Mouse (Mus musculus): ENCODE results near the gene Fem1a. TPM values are rescaled to one million over a fixed set of nuclear protein-coding genes. Genes with fewer than 3 reads are reported as not detected.
A peak's percentile ranks its signal among the peaks of the same experiment; 100 is the strongest.

Fem1a gene
- polyA plus RNA-seq, 1 experiment: 43.1 TPM

- no peak overlapping the region for H3K4me3 ChIP-seq (ENCODE audit: control insufficient read depth, insufficient read depth, low read length)
- WGBS: 85% methylated on average over 3 of the region's 3 CpGs
- H3K27ac ChIP-seq (ENCODE audit: control insufficient read depth, insufficient read depth, low read length): no peak overlapping the region
- TF ChIP-seq CTCF (IDR thresholded peaks at IDR 0.05; ENCODE audit: borderline replicate concordance, control insufficient read depth, extremely low read depth, insufficient read depth, low read length, poor library complexity) (no peak), POLR2A (IDR thresholded peaks at IDR 0.05; ENCODE audit: control insufficient read depth, extremely low read depth, insufficient read depth, low read length, poor library complexity) (no peak)
- no peak for DNase-seq
- no peaks in the 10 kb centered on the region for H3K27me3 ChIP-seq (ENCODE audit: control insufficient read depth, insufficient read depth, low read length)
- H3K4me1 ChIP-seq (replicated peaks; ENCODE audit: control insufficient read depth, insufficient read depth, low read length): no peaks in the 10 kb centered on the region
- H3K36me3 ChIP-seq (ENCODE audit: control insufficient read depth, insufficient read depth, low read length): no peaks in the 10 kb centered on the region
Measured at GRCm38 (mm10) chr17:56226566-56226965, 30.0 kb upstream of the Fem1a start.

DNA sequence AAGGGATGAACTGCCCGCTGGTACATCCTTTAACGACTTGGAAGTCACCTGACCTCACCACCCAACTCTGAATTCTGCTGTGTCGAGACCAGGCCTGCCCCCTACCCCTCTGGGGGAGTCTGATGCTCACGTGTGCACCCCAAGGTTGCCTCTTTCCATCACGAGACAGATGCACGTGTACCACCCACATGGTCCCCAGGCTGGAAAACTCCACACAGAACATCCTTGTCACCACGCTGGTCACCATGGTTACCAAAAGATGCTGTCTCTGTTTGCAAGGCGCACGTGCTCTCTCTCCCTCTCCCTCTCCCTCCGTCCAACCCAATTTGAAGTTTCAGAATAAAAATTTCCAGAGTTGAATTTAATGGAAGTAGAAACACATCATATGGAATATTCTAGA, 26.7 kb upstream of the Fem1a start:
- Histone ChIP-seq H3K36me3 (ENCODE audit: control insufficient read depth, insufficient read depth, low read length) (no peaks in the 10 kb centered on the region), H3K27ac (ENCODE audit: control insufficient read depth, insufficient read depth, low read length) (no peak overlapping the region), H3K27me3 (ENCODE audit: control insufficient read depth, insufficient read depth, low read length) (no peaks in the 10 kb centered on the region), H3K4me1 (replicated peaks; ENCODE audit: control insufficient read depth, insufficient read depth, low read length) (no peaks in the 10 kb centered on the region), H3K4me3 (ENCODE audit: control insufficient read depth, insufficient read depth, low read length) (no peak overlapping the region)
- DNase-seq: no peak
- WGBS: 78% methylated on average over 10 of the region's 10 CpGs
- TF ChIP-seq POLR2A (IDR thresholded peaks at IDR 0.05; ENCODE audit: control insufficient read depth, extremely low read depth, insufficient read depth, low read length, poor library complexity) (no peak), CTCF (IDR thresholded peaks at IDR 0.05; ENCODE audit: borderline replicate concordance, control insufficient read depth, extremely low read depth, insufficient read depth, low read length, poor library complexity) (no peak)

DNA sequence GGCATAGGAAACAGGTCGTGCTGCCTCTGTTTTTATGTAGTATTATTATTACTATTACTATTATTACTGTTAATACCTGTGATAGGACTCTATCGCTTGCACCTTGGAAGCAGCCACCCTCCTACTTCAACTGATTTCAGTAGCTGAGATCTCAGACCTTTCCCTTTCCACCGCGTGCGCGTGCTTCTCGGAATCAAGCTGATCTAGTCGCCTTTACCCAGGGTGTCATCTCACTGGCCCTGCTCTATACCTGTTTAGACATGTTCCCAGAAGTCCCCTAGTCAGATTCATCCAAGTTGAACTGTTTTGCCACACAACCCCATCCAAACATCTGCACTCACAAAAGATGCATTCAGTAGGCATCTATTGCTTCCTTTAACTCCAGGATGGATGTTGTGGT, 23.2 kb upstream of the Fem1a start:
- no peak for TF ChIP-seq POLR2A (IDR thresholded peaks at IDR 0.05; ENCODE audit: control insufficient read depth, extremely low read depth, insufficient read depth, low read length, poor library complexity)
- DNase-seq: no peak
- H3K27ac ChIP-seq (ENCODE audit: control insufficient read depth, insufficient read depth, low read length): no peak overlapping the region
- no peak overlapping the region for H3K4me3 ChIP-seq (ENCODE audit: control insufficient read depth, insufficient read depth, low read length)
- H3K36me3 ChIP-seq (ENCODE audit: control insufficient read depth, insufficient read depth, low read length): no peaks in the 10 kb centered on the region
- H3K4me1 ChIP-seq (replicated peaks; ENCODE audit: control insufficient read depth, insufficient read depth, low read length): no peaks in the 10 kb centered on the region
- H3K27me3 ChIP-seq (ENCODE audit: control insufficient read depth, insufficient read depth, low read length): no peaks in the 10 kb centered on the region
- WGBS: 59% methylated on average over 8 of the region's 8 CpGs

- no peak overlapping the region for H3K27ac ChIP-seq (ENCODE audit: control insufficient read depth, insufficient read depth, low read length)
- no peak for DNase-seq
- WGBS: 4% methylated on average over 14 of the region's 14 CpGs
- H3K27me3 ChIP-seq (ENCODE audit: control insufficient read depth, insufficient read depth, low read length): no peaks in the 10 kb centered on the region
- H3K4me3 ChIP-seq (ENCODE audit: control insufficient read depth, insufficient read depth, low read length): no peak overlapping the region
- no peaks in the 10 kb centered on the region for H3K36me3 ChIP-seq (ENCODE audit: control insufficient read depth, insufficient read depth, low read length)
- TF ChIP-seq POLR2A (IDR thresholded peaks at IDR 0.05; ENCODE audit: control insufficient read depth, extremely low read depth, insufficient read depth, low read length, poor library complexity): no peak
- TF ChIP-seq CTCF (IDR thresholded peaks at IDR 0.05; ENCODE audit: borderline replicate concordance, control insufficient read depth, extremely low read depth, insufficient read depth, low read length, poor library complexity): no peak
- no peaks in the 10 kb centered on the region for H3K4me1 ChIP-seq (replicated peaks; ENCODE audit: control insufficient read depth, insufficient read depth, low read length)
Measured at GRCm38 (mm10) chr17:56233818-56234469, 22.7 kb upstream of the Fem1a start.

DNA sequence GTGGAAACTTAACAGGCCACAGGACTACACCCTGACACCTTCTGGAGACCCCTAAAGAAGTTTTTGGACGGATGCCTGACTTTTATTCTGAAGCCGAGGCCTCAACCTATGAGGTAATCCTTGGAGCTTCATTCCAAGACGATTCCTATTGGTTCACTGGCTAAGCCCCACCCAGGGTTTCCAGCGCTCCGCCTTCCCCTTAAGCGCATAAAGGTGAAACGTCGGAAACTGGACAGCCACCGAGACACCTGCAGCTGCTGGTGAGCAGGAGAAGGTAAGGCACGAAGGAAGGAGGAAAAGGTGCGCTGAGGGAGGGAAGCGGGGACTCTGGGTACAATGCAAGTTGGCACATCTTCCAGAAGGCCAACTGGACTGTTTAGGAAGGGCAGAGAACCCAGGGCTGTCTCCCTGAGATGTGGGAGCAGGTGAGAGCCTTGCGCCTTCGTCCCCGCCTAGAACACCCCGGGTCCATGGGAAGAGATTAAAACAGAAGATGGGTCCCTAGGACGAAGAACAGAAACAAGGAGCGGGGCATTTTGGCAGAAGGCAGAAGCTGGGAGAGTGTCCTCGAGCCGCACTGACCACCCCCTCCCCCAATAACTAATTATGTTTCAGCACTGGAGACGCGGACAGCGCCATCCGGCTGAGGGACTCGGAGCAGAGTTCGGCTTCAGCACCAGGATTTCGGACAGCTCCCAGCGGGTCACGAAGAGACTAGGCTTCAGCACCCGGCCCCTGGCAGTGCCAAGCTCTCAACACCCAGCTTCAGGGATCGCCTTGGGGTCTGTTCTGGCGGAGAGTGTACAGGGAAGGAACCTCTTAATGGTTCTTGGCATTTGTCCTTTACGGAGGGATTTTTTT, 14.8 kb upstream of the Fem1a start:
- 7% methylated on average over 33 of the region's 33 CpGs for WGBS
- H3K4me1 ChIP-seq (replicated peaks; ENCODE audit: control insufficient read depth, insufficient read depth, low read length): no peaks in the 10 kb centered on the region
- H3K4me3 ChIP-seq (ENCODE audit: control insufficient read depth, insufficient read depth, low read length): no peak overlapping the region
- no peaks in the 10 kb centered on the region for H3K27me3 ChIP-seq (ENCODE audit: control insufficient read depth, insufficient read depth, low read length)
- TF ChIP-seq POLR2A (IDR thresholded peaks at IDR 0.05; ENCODE audit: control insufficient read depth, extremely low read depth, insufficient read depth, low read length, poor library complexity) (no peak), CTCF (IDR thresholded peaks at IDR 0.05; ENCODE audit: borderline replicate concordance, control insufficient read depth, extremely low read depth, insufficient read depth, low read length, poor library complexity) (0 out of 2 replicates have a peak, but pooled peaks have one; percentile 8)
- peak; percentile 87 for DNase-seq
- H3K36me3 ChIP-seq (ENCODE audit: control insufficient read depth, insufficient read depth, low read length): no peaks in the 10 kb centered on the region
- H3K27ac ChIP-seq (ENCODE audit: control insufficient read depth, insufficient read depth, low read length): no peak overlapping the region

GRCm38 (mm10) chr17:56245608-56246007, 11.0 kb upstream of the Fem1a start:
- H3K4me3 ChIP-seq (ENCODE audit: control insufficient read depth, insufficient read depth, low read length): no peak overlapping the region
- WGBS: 82% methylated on average over 7 of the region's 7 CpGs
- H3K4me1 ChIP-seq (replicated peaks; ENCODE audit: control insufficient read depth, insufficient read depth, low read length): no peaks in the 10 kb centered on the region
- no peak for DNase-seq
- H3K27me3 ChIP-seq (ENCODE audit: control insufficient read depth, insufficient read depth, low read length): no peaks in the 10 kb centered on the region
- no peak overlapping the region for H3K27ac ChIP-seq (ENCODE audit: control insufficient read depth, insufficient read depth, low read length)
- H3K36me3 ChIP-seq (ENCODE audit: control insufficient read depth, insufficient read depth, low read length): no peaks in the 10 kb centered on the region
- no peak for TF ChIP-seq POLR2A (IDR thresholded peaks at IDR 0.05; ENCODE audit: control insufficient read depth, extremely low read depth, insufficient read depth, low read length, poor library complexity)
- TF ChIP-seq CTCF (IDR thresholded peaks at IDR 0.05; ENCODE audit: borderline replicate concordance, control insufficient read depth, extremely low read depth, insufficient read depth, low read length, poor library complexity): no peak
